Mouse (Mus musculus): ENCODE results near the gene Fkbp15.
A peak's percentile ranks its signal among the peaks of the same experiment; 100 is the strongest.
"Not testable (repeated sequence)": the region's sequence is repeated elsewhere in the genome, so short reads cannot be mapped to it uniquely, and the experiment has no call there.

The Fkbp15 gene

GRCm38 (mm10) chr4:62277222-62277621 lies 83.1 kb downstream of the Fkbp15 start:
- DNase-seq, result no peak

- no peak for DNase-seq
Observed at GRCm38 (mm10) chr4:62276642-62277041, 83.7 kb downstream of the Fkbp15 start.

- no peak for DNase-seq
Observed at GRCm38 (mm10) chr4:62274841-62275536, 85.4 kb downstream of the Fkbp15 start.

- DNase-seq, result no peak
Observed at GRCm38 (mm10) chr4:62273916-62274315, 86.4 kb downstream of the Fkbp15 start.

GRCm38 (mm10) chr4:62272696-62273095 lies 87.7 kb downstream of the Fkbp15 start:
- DNase-seq, result no peak

- no peak for DNase-seq
Observed at GRCm38 (mm10) chr4:62267101-62267500, 93.2 kb downstream of the Fkbp15 start.

GRCm38 (mm10) chr4:62266016-62266415 lies 94.3 kb downstream of the Fkbp15 start:
- DNase-seq, result not testable (repeated sequence)

- peak in 1 of 2 experiments; percentile 27 for DNase-seq
Observed at GRCm38 (mm10) chr4:62265154-62265836, 95.1 kb downstream of the Fkbp15 start.

- DNase-seq, result no peak
Observed at GRCm38 (mm10) chr4:62263133-62263844, 97.1 kb downstream of the Fkbp15 start.

GRCm38 (mm10) chr4:62262276-62262675 lies 98.1 kb downstream of the Fkbp15 start, which contains the start of gene Slc31a2:
TSS of gene Slc31a2 (plus strand) at chr4:62262562.
- no peak for DNase-seq

- DNase-seq, result peak in 1 of 2 experiments; percentile 28
Observed at GRCm38 (mm10) chr4:62256931-62257330, 103.4 kb downstream of the Fkbp15 start.

- DNase-seq, result no peak
Observed at GRCm38 (mm10) chr4:62254551-62254950, 105.8 kb downstream of the Fkbp15 start.

GRCm38 (mm10) chr4:62251776-62252175 lies 108.6 kb downstream of the Fkbp15 start:
- DNase-seq, result no peak

- DNase-seq, result no peak
Observed at GRCm38 (mm10) chr4:62250896-62251544, 109.3 kb downstream of the Fkbp15 start.

All from lung, postnatal 4 days (tissue).